Mouse (Mus musculus): Measurements from ENCODE around the gene Mex3d.

GRCm38 (mm10) chr10:80367954-80368353 lies 19.5 kb downstream of the Mex3d start:
- TF ChIP-seq CTCF (IDR thresholded peaks at IDR 0.05; ENCODE audit: control insufficient read depth, insufficient read depth, insufficient replicate concordance, low read depth, low read length) (no peak), POLR2A (IDR thresholded peaks at IDR 0.05; ENCODE audit: control insufficient read depth, low read depth, low read length) (no peak)

Measured in testis, adult 2 months (tissue).